Mouse (Mus musculus): Measurements from ENCODE around the gene Zfp507. TPM values are rescaled to one million over a fixed set of nuclear protein-coding genes. Genes with fewer than 3 reads are reported as not detected.
A peak's percentile ranks its signal among the peaks of the same experiment; 100 is the strongest.

Gene Zfp507
- total RNA-seq, 2 experiments from 2014 or later = 31.8 to 32.5 TPM

DNA sequence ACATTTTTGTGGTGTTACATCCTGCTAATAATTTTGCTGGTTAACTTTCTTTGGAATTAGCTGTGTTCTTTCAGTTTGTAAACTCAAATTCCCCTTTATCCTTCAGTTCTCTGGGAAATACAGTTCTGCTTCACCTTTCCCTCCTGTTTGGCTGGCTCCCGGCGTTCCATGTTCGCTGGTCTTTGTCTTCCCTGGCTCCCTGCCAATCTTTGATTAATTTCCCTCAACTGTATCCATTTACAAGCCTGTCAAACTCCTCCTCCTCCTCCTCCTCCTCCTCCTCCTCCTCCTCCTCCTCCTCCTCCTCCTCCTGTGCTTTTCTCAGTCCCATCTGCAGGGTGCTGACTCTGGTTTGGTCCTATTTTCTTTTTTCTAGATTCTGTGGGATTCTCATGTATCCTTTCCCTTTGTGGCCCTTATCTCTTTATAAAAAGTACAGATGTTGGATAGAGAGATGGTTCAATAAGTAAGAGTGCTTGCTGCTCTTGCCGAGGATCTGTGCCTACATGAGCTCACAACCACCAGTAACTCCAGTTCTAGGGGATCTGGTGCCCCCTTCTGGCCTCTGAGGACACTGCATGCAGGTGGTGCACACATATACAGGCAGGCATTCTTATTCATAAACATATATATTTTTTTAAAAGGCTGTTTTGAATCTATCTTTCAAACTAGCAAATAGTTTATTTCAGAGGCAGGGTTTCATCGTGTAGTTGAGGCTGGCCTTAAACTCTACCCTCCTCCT is 62.1 kb downstream of the Zfp507 start:
- DNase-seq (ENCODE audit: low spot score in 2 of 2) = peak in 1 of 2 experiments; percentile 41

DNA sequence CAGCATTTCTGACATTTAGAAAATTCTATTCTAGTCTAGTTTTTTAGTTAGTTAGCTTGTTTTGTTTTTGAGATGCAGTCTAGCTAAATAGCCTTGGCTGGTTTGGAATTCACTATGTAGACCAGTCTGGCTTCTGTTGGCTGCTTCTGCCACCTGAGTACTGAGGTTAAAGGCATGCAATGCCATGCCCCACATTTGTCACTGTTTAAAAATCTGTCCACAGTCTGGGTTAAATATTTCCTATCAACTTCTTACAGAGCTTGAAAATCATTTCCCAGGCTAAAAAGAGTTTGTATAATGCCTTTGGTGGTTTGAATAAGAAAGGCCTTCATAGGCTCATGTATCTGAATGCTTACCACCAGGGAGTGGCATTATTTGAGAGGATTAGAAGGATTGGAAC is 63.9 kb downstream of the Zfp507 start:
- DNase-seq (ENCODE audit: low spot score in 2 of 2) = no peak

DNA sequence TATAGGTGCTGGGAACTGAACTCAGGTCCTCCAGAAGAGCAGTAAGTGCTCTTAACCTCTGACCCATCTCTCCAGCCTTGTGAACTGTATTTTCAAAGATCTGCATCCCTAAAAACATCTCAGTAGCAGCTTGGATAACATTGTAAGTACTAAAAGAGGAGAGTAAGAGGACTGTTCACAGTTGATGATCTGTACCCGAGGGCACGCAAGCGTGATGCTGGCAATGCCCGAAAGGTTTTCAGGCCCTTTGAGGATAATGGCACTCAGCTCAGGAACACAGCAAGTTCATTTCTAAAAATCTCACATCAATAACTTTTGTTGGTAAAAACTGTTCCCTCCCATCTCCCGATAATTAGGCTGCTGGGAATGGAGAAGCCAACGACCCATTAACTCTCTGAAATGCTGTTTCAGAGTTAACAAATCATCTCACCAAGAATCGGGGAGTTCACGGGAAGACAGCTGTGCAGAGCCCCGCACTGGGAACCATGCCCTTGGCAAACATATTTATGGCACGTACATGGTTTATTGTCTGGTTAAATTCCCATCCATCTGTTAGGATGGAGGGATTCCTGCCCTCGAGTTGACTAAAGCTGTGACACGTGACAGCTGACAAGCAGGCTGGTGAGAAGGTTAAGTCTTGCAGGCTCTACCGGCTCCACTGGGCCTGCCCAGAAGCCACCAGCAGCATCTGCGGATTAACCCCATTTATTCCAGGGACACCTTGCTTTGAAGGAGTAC is 69.3 kb downstream of the Zfp507 start:
- DNase-seq (ENCODE audit: low spot score in 2 of 2) = peak in 1 of 2 experiments; percentile 52

DNA sequence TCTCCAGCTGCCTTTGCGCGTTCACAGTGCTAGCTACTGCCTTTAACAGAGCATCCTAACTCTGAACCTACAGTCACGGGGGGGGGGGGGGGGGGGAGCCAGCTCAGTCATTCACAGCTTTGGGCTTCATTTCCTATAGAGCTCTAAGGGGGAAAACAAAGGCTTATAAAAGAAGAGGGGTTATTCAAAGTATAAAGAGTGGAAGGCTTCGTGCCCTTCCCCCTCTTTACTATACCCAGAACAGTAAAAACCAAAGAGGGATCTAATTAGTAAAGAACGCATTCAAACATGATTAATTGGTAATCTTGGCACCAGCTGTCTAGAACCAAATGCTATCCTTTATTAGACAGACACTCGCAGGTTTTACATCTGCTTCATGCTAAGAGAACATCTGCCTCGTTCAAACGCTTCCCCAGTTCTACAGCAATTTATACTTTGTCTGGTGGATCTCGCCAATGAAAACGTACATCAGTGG is 70.2 kb downstream of the Zfp507 start:
- no peak for DNase-seq (ENCODE audit: low spot score in 2 of 2)

DNA sequence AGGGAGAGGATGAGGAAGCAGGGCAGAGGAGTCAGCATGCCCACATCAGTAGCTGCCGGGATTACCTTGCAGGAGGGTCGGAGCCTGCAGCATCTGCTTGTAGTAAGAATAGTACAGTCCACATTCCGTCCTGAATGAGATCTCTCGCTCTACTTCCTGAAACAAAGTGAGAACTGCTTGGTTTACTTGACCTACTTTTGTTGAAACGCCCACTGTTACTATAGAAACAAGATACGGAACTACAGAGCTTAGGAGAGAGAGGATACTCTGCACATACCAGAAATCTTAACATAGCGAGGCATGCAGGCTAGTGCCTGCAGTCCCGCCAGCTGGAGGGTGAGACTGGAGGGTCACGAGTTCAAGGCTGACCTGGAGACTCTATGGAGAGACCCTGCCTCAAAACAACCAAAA is 73.2 kb downstream of the Zfp507 start:
- no peak for DNase-seq (ENCODE audit: low spot score in 2 of 2)

DNA sequence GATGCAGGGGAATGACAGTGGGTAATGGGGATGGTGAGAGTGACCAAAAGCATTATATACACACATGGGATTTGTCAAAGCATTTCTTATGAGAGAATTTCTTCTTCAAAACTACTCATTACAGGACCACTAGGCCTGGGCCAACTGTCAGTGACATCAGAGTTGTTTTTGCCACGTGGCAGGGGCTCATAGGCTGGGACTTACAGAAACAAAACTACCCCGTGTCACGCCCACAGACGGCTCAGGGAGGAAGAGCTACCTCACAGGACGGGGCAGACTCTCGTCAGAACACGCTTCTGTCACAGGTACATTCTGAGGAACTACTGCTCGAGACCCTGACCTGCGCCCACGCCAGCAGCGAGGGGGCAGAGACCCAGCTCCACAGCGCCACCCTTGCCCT is 74.4 kb downstream of the Zfp507 start:
- no peak for DNase-seq (ENCODE audit: low spot score in 2 of 2)

DNA sequence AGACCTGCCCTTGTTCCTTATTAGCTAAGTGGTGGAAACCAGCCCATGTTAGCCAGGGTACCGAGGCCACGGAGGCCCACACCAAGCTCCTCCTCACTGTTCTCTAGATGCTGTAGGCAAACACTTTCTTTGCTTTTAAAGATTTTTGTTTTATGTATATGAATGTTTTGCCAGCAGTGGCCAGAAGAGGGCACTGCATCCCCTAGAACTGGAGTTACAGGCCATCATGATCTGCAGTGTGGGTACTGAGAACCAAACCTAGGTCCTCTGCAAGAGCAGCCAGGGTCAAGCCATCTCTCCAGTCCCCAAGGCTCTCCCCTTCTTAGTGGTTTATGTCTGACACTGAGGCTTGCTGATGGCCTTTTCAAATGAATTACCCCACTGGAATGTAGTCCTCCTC is 79.8 kb downstream of the Zfp507 start:
- no peak for DNase-seq (ENCODE audit: low spot score in 2 of 2)

Other genes with a start within 250 kb of the Zfp507 start
- 10 to 100 TPM; 29.1 to 30.9 TPM for gene Nudt19, start 246.7 kb downstream of the Zfp507 start, total RNA-seq (2021)
- under 1 TPM; 0.22 to 0.52 TPM for gene Rgs9bp, start 217.4 kb downstream of the Zfp507 start, total RNA-seq (2021)
- 10 to 100 TPM; 30.5 to 32.1 TPM for gene Ankrd27, start 216.8 kb downstream of the Zfp507 start, total RNA-seq (2021)
- 100 to 1,000 TPM; 122 to 147 TPM for gene Pdcd5, start 155.5 kb downstream of the Zfp507 start, total RNA-seq (2021)
- gene Dpy19l3, start 48.5 kb downstream of the Zfp507 start, total RNA-seq (2021) = 10 to 100 TPM; 19.1 to 23.2 TPM